Mouse (Mus musculus): ENCODE results near the gene Tmem59l.

GRCm38 (mm10) chr8:70441565-70441964 lies 45.6 kb downstream of the Tmem59l start:
- TF ChIP-seq CTCF (IDR thresholded peaks at IDR 0.05) (no peak), POLR2A (IDR thresholded peaks at IDR 0.05; ENCODE audit: insufficient read depth, low read depth, low read length) (no peak)

Data from heart, adult 2 months (tissue).